Mouse (Mus musculus) myocyte (in vitro differentiated cells): ENCODE data around the gene Jmjd6. TPM values are rescaled to one million over a fixed set of nuclear protein-coding genes. Genes with fewer than 3 reads are reported as not detected.

ENCODE experiments used
- H3K27me3 ChIP-seq: one replicate; pipeline ENCODE4 v1.6.1; 2011; ENCODE audit not compliant: control insufficient read depth, insufficient read depth, insufficient read length
- H3K36me3 ChIP-seq: one replicate; pipeline ENCODE4 v1.6.1; 2011; ENCODE audit not compliant: control insufficient read depth, insufficient read depth
- H3K4me2 ChIP-seq: one replicate; pipeline ENCODE4 v1.6.1; 2011; ENCODE audit warnings: low read depth, control low read depth
- H3K4me3 ChIP-seq: one replicate; pipeline ENCODE4 v1.5.1; 2011; ENCODE audit warnings: mild to moderate bottlenecking, control low read depth, moderate library complexity
- H3K79me2 ChIP-seq: one replicate; pipeline ENCODE4 v1.6.1; 2011; ENCODE audit not compliant: control insufficient read depth, insufficient read depth
- H3ac ChIP-seq: one replicate; pipeline ENCODE4 v1.6.1; 2011; ENCODE audit not compliant: control insufficient read depth, insufficient read length
- CEBPB ChIP-seq: IDR thresholded peaks from 2 replicates; pipeline ENCODE4 v1.6.1; 2011; ENCODE audit warnings: mild to moderate bottlenecking, moderate library complexity; ENCODE audit not compliant: poor library complexity, insufficient read depth, severe bottlenecking
- E2F4 ChIP-seq: IDR thresholded peaks from one replicate; pipeline ENCODE4 v1.6.1; 2011; ENCODE audit warnings: mild to moderate bottlenecking, control low read depth, moderate library complexity; ENCODE audit not compliant: insufficient read depth
- MAX ChIP-seq: IDR thresholded peaks from one replicate; pipeline ENCODE4 v1.6.1; 2011; ENCODE audit warnings: low read depth, mild to moderate bottlenecking, control low read depth
- MYOD1 ChIP-seq, 3 experiments: IDR thresholded peaks; one replicate each; pipeline ENCODE4 v1.6.1; 2011; ENCODE audit warnings: control low read depth in 2 of 3, low read depth in 2 of 3, mild to moderate bottlenecking in 2 of 3, moderate library complexity in 1 of 3; ENCODE audit not compliant: insufficient read length in 2 of 3, control insufficient read depth in 1 of 3
- MYOG ChIP-seq, 3 experiments: IDR thresholded peaks; one replicate each; pipeline ENCODE4 v1.6.1; 2011; ENCODE audit warnings: control low read depth in 2 of 3, low read depth in 2 of 3, mild to moderate bottlenecking in 2 of 3; ENCODE audit not compliant: insufficient read length in 2 of 3, control insufficient read depth in 1 of 3, insufficient read depth in 1 of 3
- POLR2A ChIP-seq: IDR thresholded peaks from one replicate; pipeline ENCODE4 v1.6.1; 2011; ENCODE audit warnings: low read depth, mild to moderate bottlenecking, control low read depth, moderate library complexity; ENCODE audit not compliant: insufficient read length
- POLR2AphosphoS2 ChIP-seq: IDR thresholded peaks from one replicate; pipeline ENCODE4 v1.6.1; 2011; ENCODE audit warnings: low read depth, control low read depth; ENCODE audit not compliant: insufficient read length
- REST ChIP-seq: IDR thresholded peaks from one replicate; pipeline ENCODE4 v1.6.1; 2011; ENCODE audit warnings: mild to moderate bottlenecking, control low read depth, moderate library complexity; ENCODE audit not compliant: insufficient read depth, insufficient read length
- SRF ChIP-seq: IDR thresholded peaks from one replicate; pipeline ENCODE4 v1.6.1; 2011; ENCODE audit warnings: low read depth; ENCODE audit not compliant: control insufficient read depth, insufficient read length
- TCF12 ChIP-seq: IDR thresholded peaks from one replicate; pipeline ENCODE4 v1.6.1; 2011; ENCODE audit warnings: mild to moderate bottlenecking, control low read depth; ENCODE audit not compliant: poor library complexity, insufficient read depth, severe bottlenecking
- TCF3 ChIP-seq: IDR thresholded peaks from one replicate; pipeline ENCODE4 v1.6.1; 2011; ENCODE audit warnings: low read depth, control low read depth; ENCODE audit not compliant: insufficient read length
- USF1 ChIP-seq: IDR thresholded peaks from one replicate; pipeline ENCODE4 v1.6.1; 2011; ENCODE audit warnings: low read depth, mild to moderate bottlenecking, control low read depth, moderate library complexity
- polyA plus RNA-seq: library from polyadenylated mRNA; unstranded; fragments of >200 nt; fragmentation: generic; extraction: Trizol; gene quantifications from one replicate; pipeline ENCODE4 v1.2.1, GENCODE M21; 2012; ENCODE audit warnings: missing spikeins

Jmjd6 gene
- polyA plus RNA-seq, 1 experiment = 55.1 TPM

DNA sequence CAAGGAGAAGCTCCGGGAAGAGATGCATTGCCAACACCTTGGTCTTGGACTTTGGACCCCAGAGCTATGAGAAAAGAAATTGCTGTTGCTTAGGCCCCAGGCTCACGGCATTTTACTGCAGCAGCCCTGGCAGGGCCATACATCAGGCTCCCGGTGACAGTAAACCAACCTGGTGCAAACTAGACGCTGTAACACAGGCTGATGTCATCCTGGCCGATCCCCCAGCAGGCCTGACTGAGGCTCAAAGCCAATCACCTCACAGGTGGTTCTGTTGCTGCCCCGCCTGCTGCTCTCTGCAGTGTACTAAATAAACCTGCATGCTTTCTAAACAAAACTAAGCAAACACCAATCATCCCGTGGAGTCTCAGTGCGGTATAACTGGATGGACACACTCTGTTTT, 24.5 kb downstream of the Jmjd6 start:
- Histone ChIP-seq H3K4me3 (no peak overlapping the region), H3ac (no peak overlapping the region), H3K4me2 (no peak overlapping the region), H3K27me3 (no peaks in the 10 kb centered on the region), H3K79me2 (peaks cover 74% of the 10 kb centered on the region), H3K36me3 (no peaks in the 10 kb centered on the region)
- TF ChIP-seq MYOD1 (IDR thresholded peaks at IDR 0.05; ENCODE audit: control insufficient read depth in 1 of 3, insufficient read length in 2 of 3, low read depth in 2 of 3) (no peak), TCF3 (no peak), MAX (no peak), POLR2A (no peak), USF1 (no peak), REST (no peak), MYOG (IDR thresholded peaks at IDR 0.05; ENCODE audit: control insufficient read depth in 1 of 3, insufficient read depth in 1 of 3, insufficient read length in 2 of 3, low read depth in 2 of 3) (no peak), SRF (no peak), CEBPB (no peak)

DNA sequence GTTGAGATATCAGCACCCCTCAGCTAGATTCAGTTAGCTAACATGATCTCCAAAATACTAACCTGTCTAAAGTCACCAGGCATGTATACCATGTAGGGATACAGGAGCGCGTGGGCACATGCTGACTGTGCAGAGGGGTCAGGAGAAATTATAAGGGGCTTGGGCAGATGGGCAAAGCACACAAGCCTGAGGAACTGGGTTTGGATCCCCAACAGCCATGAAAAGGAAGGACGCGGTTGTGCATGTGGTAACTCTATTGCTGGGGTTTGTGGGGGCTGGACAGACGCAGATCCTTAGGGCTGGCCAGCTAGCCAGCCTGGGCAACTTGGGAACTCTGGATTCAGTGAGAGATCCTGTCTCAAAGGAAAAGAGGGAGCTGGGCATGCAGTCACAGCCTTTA, 25.7 kb downstream of the Jmjd6 start:
- no peaks in the 10 kb centered on the region for H3K36me3 ChIP-seq
- TF ChIP-seq MYOG (IDR thresholded peaks at IDR 0.05; ENCODE audit: control insufficient read depth in 1 of 3, insufficient read depth in 1 of 3, insufficient read length in 2 of 3, low read depth in 2 of 3) (no peak), POLR2A (no peak), USF1 (no peak), CEBPB (no peak), REST (no peak), TCF3 (no peak), TCF12 (no peak), E2F4 (no peak), MYOD1 (IDR thresholded peaks at IDR 0.05; ENCODE audit: control insufficient read depth in 1 of 3, insufficient read length in 2 of 3, low read depth in 2 of 3) (no peak), POLR2AphosphoS2 (no peak), SRF (no peak), MAX (no peak)

DNA sequence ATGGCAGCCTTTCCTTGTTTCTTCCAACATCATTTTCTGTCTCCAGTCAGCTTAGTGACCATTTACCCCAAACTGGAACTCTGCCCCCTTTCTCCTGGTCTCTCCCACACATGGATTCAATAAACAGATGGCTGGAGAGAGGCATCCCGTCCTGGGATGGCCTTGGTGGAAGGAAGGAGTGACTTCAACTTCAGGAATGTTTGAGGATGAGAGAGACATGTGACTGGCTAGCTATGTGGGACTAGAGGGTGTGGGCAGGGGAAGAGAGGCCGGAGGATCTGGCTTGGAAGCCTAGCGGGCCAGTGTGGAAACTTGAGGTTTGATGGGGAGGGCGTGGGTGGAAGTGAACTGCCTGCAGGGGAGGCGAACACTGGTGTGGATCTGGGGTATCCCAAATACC, 26.5 kb downstream of the Jmjd6 start:
- no peak for TF ChIP-seq SRF
- TF ChIP-seq TCF12 = no peak
- TF ChIP-seq REST = no peak
- TF ChIP-seq MYOD1 (IDR thresholded peaks at IDR 0.05; ENCODE audit: control insufficient read depth in 1 of 3, insufficient read length in 2 of 3, low read depth in 2 of 3) = peak in 1 of 3 experiments; percentile 56
- no peak for TF ChIP-seq E2F4
- TF ChIP-seq TCF3 = no peak
- peak in 1 of 3 experiments; percentile 34 for TF ChIP-seq MYOG (IDR thresholded peaks at IDR 0.05; ENCODE audit: control insufficient read depth in 1 of 3, insufficient read depth in 1 of 3, insufficient read length in 2 of 3, low read depth in 2 of 3)
- peak; percentile 26 for TF ChIP-seq POLR2A
- peak; percentile 45 for TF ChIP-seq MAX
- TF ChIP-seq POLR2AphosphoS2 = peak; percentile 11
- TF ChIP-seq USF1 = peak; percentile 94
- no peak for TF ChIP-seq CEBPB
- Histone ChIP-seq H3K27me3 (no peaks in the 10 kb centered on the region), H3K36me3 (no peaks in the 10 kb centered on the region), H3ac (no peak overlapping the region), H3K79me2 (peaks cover 60% of the 10 kb centered on the region), H3K4me3 (no peak overlapping the region), H3K4me2 (peak overlapping the region; percentile 73)

More for the DNA sequence above, 25.7 kb downstream of the Jmjd6 start:
- peaks cover 68% of the 10 kb centered on the region for H3K79me2 ChIP-seq
- no peaks in the 10 kb centered on the region for H3K27me3 ChIP-seq
- peak overlapping the region; percentile 73 for H3K4me2 ChIP-seq
- no peak overlapping the region for H3ac ChIP-seq
- H3K4me3 ChIP-seq = no peak overlapping the region

DNA sequence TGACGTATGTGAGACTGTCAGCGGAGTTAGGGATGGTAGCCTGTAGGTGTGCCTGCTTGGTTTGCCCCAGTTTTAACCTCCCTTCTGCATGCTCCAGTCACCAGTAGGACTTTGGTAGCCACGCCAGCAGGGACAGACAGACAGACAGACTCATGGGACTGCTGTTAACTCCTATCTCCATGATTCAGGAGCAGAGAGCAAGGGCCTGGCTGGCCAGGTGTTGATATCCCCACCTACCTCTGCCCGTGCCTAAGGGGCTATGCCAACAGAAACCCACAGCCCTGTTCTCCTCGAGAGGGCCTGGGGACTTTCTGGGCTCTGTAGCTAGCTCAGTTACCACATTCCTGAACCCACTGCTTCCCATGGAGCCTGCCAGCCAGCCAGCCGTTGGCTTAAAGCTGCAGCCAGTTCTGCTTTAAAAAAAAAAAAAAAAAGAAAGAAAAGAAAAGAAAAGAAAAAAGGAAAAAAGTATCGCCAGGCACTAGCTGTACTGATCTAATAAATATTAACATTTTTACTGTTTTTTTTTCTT, 28.3 kb downstream of the Jmjd6 start:
- TF ChIP-seq POLR2AphosphoS2 (peak; percentile 21), MYOD1 (IDR thresholded peaks at IDR 0.05; ENCODE audit: control insufficient read depth in 1 of 3, insufficient read length in 2 of 3, low read depth in 2 of 3) (no peak), TCF3 (no peak), SRF (no peak), POLR2A (peak; percentile 29), CEBPB (no peak), REST (no peak), TCF12 (no peak), MYOG (IDR thresholded peaks at IDR 0.05; ENCODE audit: control insufficient read depth in 1 of 3, insufficient read depth in 1 of 3, insufficient read length in 2 of 3, low read depth in 2 of 3) (no peak), MAX (no peak), E2F4 (no peak), USF1 (no peak)
- H3ac ChIP-seq = no peak overlapping the region
- H3K4me2 ChIP-seq = peak overlapping the region; percentile 70
- no peak overlapping the region for H3K4me3 ChIP-seq
- peaks cover 10% of the 10 kb centered on the region for H3K36me3 ChIP-seq
- H3K27me3 ChIP-seq = no peaks in the 10 kb centered on the region
- peaks cover 46% of the 10 kb centered on the region for H3K79me2 ChIP-seq
